Mouse (Mus musculus) heart, postnatal 0 days (tissue): ENCODE results near the gene Ank.

Experiments used
- CTCF ChIP-seq: IDR thresholded peaks from 2 replicates; pipeline ENCODE4 v1.5.1; 2016; ENCODE audit warnings: antibody characterized with exemption, control low read depth, low read depth
- EP300 ChIP-seq: IDR thresholded peaks from 2 replicates; pipeline ENCODE4 v1.6.1; 2016; ENCODE audit warnings: antibody characterized with exemption, low read depth

DNA sequence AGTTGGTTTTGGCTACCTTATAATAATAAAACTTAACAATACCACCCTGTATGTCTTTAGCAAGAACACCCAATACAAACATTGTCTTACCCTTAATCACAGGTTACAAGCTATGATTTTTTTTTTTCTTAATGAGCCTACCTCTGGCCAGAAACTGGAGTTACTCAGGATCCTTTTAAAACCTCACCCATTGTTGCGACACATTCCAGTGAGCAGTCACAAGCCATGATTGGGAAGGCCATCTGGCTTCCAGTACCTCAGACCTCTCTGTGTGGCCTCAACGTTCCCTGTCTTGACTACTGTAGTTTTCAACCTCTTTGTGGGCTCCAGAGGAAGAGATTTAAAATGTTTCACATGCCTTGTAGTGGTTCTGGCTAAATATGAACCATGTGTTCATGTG, 103.4 kb downstream of the Ank start:
- no peak for TF ChIP-seq CTCF
- TF ChIP-seq EP300: no peak
